In genomic region chr10:79881981-79882380, GRCm38 (mm10) we compare ENCODE assay signal across 9 mouse cellular contexts. TPM values are rescaled to one million over a fixed set of nuclear protein-coding genes. Genes with fewer than 3 reads are reported as not detected.
DNase-seq lines count a peak whose midpoint lies in the region; ATAC-seq and TF ChIP-seq lines count a peak whose summit lies in the region.
"Had no signal": no experiment of that assay in that cellular context is flagged by ENCODE, and none has a peak within 500 bp of the region (broad histone marks: within the 10 kb centered on the region; RNA-seq: fewer than 3 reads in every experiment).

No protein-coding gene starts in this region.

- H3K36me3 ChIP-seq in forebrain, embryonic 10.5 days (replicated peaks): no peaks in the 10 kb centered on the region
- H3K36me3 ChIP-seq in forebrain, postnatal 0 days (ENCODE audit: insufficient read depth): no peaks in the 10 kb centered on the region
- H3K36me3 ChIP-seq in hindbrain, embryonic 13.5 days: no peaks in the 10 kb centered on the region

- ATAC-seq in forebrain, postnatal 0 days: no peak
- no peak for ATAC-seq in hindbrain, embryonic 13.5 days (ENCODE audit: low FRiP score)

- H3K27me3 ChIP-seq in forebrain, embryonic 10.5 days (ENCODE audit: poor library complexity, severe bottlenecking): peaks cover 67% of the 10 kb centered on the region
- H3K27me3 ChIP-seq in forebrain, postnatal 0 days (ENCODE audit: insufficient read depth, low read length): peaks cover 5% of the 10 kb centered on the region; the same call in 1 of the 2 replicates
- H3K27me3 ChIP-seq in hindbrain, embryonic 13.5 days: peaks cover 45% of the 10 kb centered on the region

- H3K27ac ChIP-seq in forebrain, embryonic 10.5 days: peak overlapping the region; percentile 31; the same call in 1 of the 2 replicates
- H3K27ac ChIP-seq in forebrain, postnatal 0 days (ENCODE audit: low read depth, low read length): no peak overlapping the region
- no peak overlapping the region for H3K27ac ChIP-seq in hindbrain, embryonic 13.5 days

- H3K4me3 ChIP-seq in forebrain, embryonic 10.5 days: peak overlapping the region; percentile 36
- no peak overlapping the region for H3K4me3 ChIP-seq in forebrain, postnatal 0 days (ENCODE audit: low read depth, low read length)
- H3K4me3 ChIP-seq in hindbrain, embryonic 13.5 days: peak overlapping the region; percentile 7; the same call in 1 of the 2 replicates

- no peak for TF ChIP-seq CTCF in forebrain, postnatal 0 days (IDR thresholded peaks at IDR 0.05; ENCODE audit: low read depth)

- 8% methylated on average over 22 of the region's 22 CpGs for WGBS in forebrain, embryonic 10.5 days
- 9% methylated on average over 22 of the region's 22 CpGs for WGBS in forebrain, postnatal 0 days
- 6% methylated on average over 22 of the region's 22 CpGs for WGBS in hindbrain, embryonic 13.5 days

- H3K9ac ChIP-seq in forebrain, postnatal 0 days: no peak overlapping the region
- H3K9ac ChIP-seq in hindbrain, embryonic 13.5 days: peak overlapping the region; percentile 43

- H3K9me3 ChIP-seq in forebrain, embryonic 10.5 days: no peaks in the 10 kb centered on the region
- no peaks in the 10 kb centered on the region for H3K9me3 ChIP-seq in forebrain, postnatal 0 days (ENCODE audit: low read length)
- H3K9me3 ChIP-seq in hindbrain, embryonic 13.5 days: no peaks in the 10 kb centered on the region

- intact Hi-C loops in left cerebral cortex, postnatal 14 days (cut with DNase I): loop anchor here (2.0 to 5.0 kb wide), 3 partner anchors 43 to 77 kb away; no protein-coding TSS in a partner anchor

- peaks cover 40% of the 10 kb centered on the region for H3K4me1 ChIP-seq in forebrain, embryonic 10.5 days
- no peaks in the 10 kb centered on the region for H3K4me1 ChIP-seq in forebrain, postnatal 0 days (ENCODE audit: insufficient read depth)
- H3K4me1 ChIP-seq in hindbrain, embryonic 13.5 days (replicated peaks): peaks cover 16% of the 10 kb centered on the region

- DNase-seq in forebrain, embryonic 10.5 days (ENCODE audit: extremely low spot score, low spot score): no peak
- DNase-seq in forebrain, postnatal 0 days: no peak
- DNase-seq in c-Kit-positive CD71-positive TER-119-negative erythroid progenitor cells, embryonic 14.5 days (ENCODE audit: low read depth): peak; percentile 56
- peak; percentile 34 for DNase-seq in lung, postnatal 36 days
- DNase-seq in left cerebral cortex, postnatal 14 days (ENCODE audit: low spot score in 2 of 2): no peak
- DNase-seq in frontal cortex, postnatal 36 days (ENCODE audit: low spot score in 2 of 2): no peak
- no peak for DNase-seq in thymus, postnatal 25 days

- no peak overlapping the region for H3K4me2 ChIP-seq in forebrain, postnatal 0 days (ENCODE audit: low read depth)
- H3K4me2 ChIP-seq in hindbrain, embryonic 13.5 days: peak overlapping the region; percentile 40

RNA-seq across cellular contexts. Expression of gene Elane, which starts 4.1 kb away (rescaled TPM):
- not detected in 2 replicates for polyA plus RNA-seq in forebrain, embryonic 10.5 days (2016; fragmentation: Nextera tagmentation; extraction: Ambion mirVana)
- not detected in 2 replicates for total RNA-seq in forebrain, postnatal 0 days (2014; rRNA removed)
- 0.15 TPM in 1 of 2 replicates, not detected in the other for polyA plus RNA-seq in forebrain, postnatal 0 days (2015; fragmentation: Nextera tagmentation; extraction: Ambion mirVana)
- polyA plus RNA-seq in hindbrain, embryonic 13.5 days (2015; fragmentation: Nextera tagmentation; extraction: Ambion mirVana): 0.34 TPM in 1 of 2 replicates, not detected in the other
- total RNA-seq in left cerebral cortex, postnatal 14 days (2021): not detected
- polyA plus RNA-seq: C2C12 had no signal

RNA-seq across cellular contexts. Expression of gene Plppr3, which starts 7.5 kb away (rescaled TPM):
- polyA plus RNA-seq in forebrain, embryonic 10.5 days (2016; fragmentation: Nextera tagmentation; extraction: Ambion mirVana): 91.4 and 102 TPM in 2 replicates
- 427 and 473 TPM in 2 replicates for total RNA-seq in forebrain, postnatal 0 days (2014; rRNA removed)
- 309 and 328 TPM in 2 replicates for polyA plus RNA-seq in forebrain, postnatal 0 days (2015; fragmentation: Nextera tagmentation; extraction: Ambion mirVana)
- polyA plus RNA-seq in hindbrain, embryonic 13.5 days (2015; fragmentation: Nextera tagmentation; extraction: Ambion mirVana): 396 and 407 TPM in 2 replicates
- total RNA-seq in left cerebral cortex, postnatal 14 days (2021): 10 to 100 TPM; 68.3 to 71.2 TPM

RNA-seq across cellular contexts. Expression of gene Prtn3, which starts 7.7 kb away (rescaled TPM):
- 8.1 TPM in 2 replicates for polyA plus RNA-seq in forebrain, embryonic 10.5 days (2016; fragmentation: Nextera tagmentation; extraction: Ambion mirVana)
- total RNA-seq in forebrain, postnatal 0 days (2014; rRNA removed): 4.9 and 7.8 TPM in 2 replicates
- polyA plus RNA-seq in forebrain, postnatal 0 days (2015; fragmentation: Nextera tagmentation; extraction: Ambion mirVana): 14.9 and 15.4 TPM in 2 replicates
- 13.9 and 15.6 TPM in 2 replicates for polyA plus RNA-seq in hindbrain, embryonic 13.5 days (2015; fragmentation: Nextera tagmentation; extraction: Ambion mirVana)
- total RNA-seq in left cerebral cortex, postnatal 14 days (2021): 1 to 10 TPM; 2.3 to 3.1 TPM
- polyA plus RNA-seq: C2C12 had no signal

RNA-seq across cellular contexts. Expression of gene Cfd, which starts 8.7 kb away (rescaled TPM):
- polyA plus RNA-seq in forebrain, embryonic 10.5 days (2016; fragmentation: Nextera tagmentation; extraction: Ambion mirVana): not detected in 2 replicates
- total RNA-seq in forebrain, postnatal 0 days (2014; rRNA removed): not detected in 2 replicates
- not detected in 2 replicates for polyA plus RNA-seq in forebrain, postnatal 0 days (2015; fragmentation: Nextera tagmentation; extraction: Ambion mirVana)
- polyA plus RNA-seq in hindbrain, embryonic 13.5 days (2015; fragmentation: Nextera tagmentation; extraction: Ambion mirVana): not detected in 2 replicates
- not detected for total RNA-seq in left cerebral cortex, postnatal 14 days (2021)
- polyA plus RNA-seq: C2C12 had no signal

RNA-seq across cellular contexts. Expression of gene Med16, which starts 26.7 kb away (rescaled TPM):
- 61.8 and 65.7 TPM in 2 replicates for polyA plus RNA-seq in forebrain, embryonic 10.5 days (2016; fragmentation: Nextera tagmentation; extraction: Ambion mirVana)
- total RNA-seq in forebrain, postnatal 0 days (2014; rRNA removed): 47.0 and 60.9 TPM in 2 replicates
- polyA plus RNA-seq in forebrain, postnatal 0 days (2015; fragmentation: Nextera tagmentation; extraction: Ambion mirVana): 46.1 and 56.0 TPM in 2 replicates
- polyA plus RNA-seq in hindbrain, embryonic 13.5 days (2015; fragmentation: Nextera tagmentation; extraction: Ambion mirVana): 55.3 and 58.3 TPM in 2 replicates
- 10 to 100 TPM; 55.0 to 66.5 TPM for total RNA-seq in left cerebral cortex, postnatal 14 days (2021)

Comparison
In these comparisons a context has a peak if more than half of its experiments do, and no peak if none do; other contexts are left out.
1. DNase-seq: peak in c-Kit-positive CD71-positive TER-119-negative erythroid progenitor cells, embryonic 14.5 days (single experiment) and lung, postnatal 36 days (single experiment); none in forebrain, embryonic 10.5 days (single experiment), forebrain, postnatal 0 days (single experiment), left cerebral cortex, postnatal 14 days (0 of 2), frontal cortex, postnatal 36 days (0 of 2) and thymus, postnatal 25 days (single experiment).